Mouse (Mus musculus): Measurements from ENCODE around the gene Npas3.

DNA sequence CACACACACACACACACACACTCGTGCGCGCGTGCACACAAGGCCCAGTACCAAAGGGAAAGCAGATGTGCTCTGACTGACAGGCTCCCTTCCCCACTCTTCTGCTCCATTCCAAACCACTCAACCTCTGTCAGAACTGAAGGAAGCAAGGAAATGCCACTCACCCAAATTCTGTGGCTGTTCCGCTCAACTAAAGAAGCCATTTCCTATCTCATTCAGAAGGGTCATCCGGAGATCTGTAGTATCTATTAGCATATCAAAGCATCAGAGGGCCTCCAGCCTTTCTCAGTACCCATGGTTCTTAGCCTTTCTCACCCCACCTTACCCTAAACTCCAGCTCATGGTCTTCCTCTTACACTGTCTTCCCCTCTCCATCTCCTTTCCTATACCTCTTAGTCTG is 854.0 kb downstream of the Npas3 start:
- TF ChIP-seq CTCF (IDR thresholded peaks at IDR 0.05; ENCODE audit: low read depth) (no peak), EP300 (optimal IDR thresholded peaks at IDR 0.05) (no peak)

All from stomach, postnatal 0 days (tissue).